Mouse (Mus musculus) hindbrain, embryonic 15.5 days (tissue): ENCODE measurements around the gene Ctsw. TPM values are rescaled to one million over a fixed set of nuclear protein-coding genes. Genes with fewer than 3 reads are reported as not detected.

Experiments used
- ATAC-seq: fragments of 200-750 bp; cut with Nextera tagmentation; 2 replicates; pipeline ENCODE4 v1.8.0; 2017; ENCODE audit warnings: low read depth, moderate number of reproducible peaks, moderate TSS enrichment; ENCODE audit not compliant: low FRiP score
- H3K27ac ChIP-seq: fragments of 300-500 bp; sonication (generic); replicated peaks from 2 replicates; pipeline ENCODE4 v1.5.1; 2015; ENCODE audit warnings: mild to moderate bottlenecking, inconsistent platforms
- H3K27me3 ChIP-seq: fragments of 300-500 bp; sonication (generic); 2 replicates; pipeline ENCODE4 v1.6.1; 2015; ENCODE audit warnings: control low read depth, inconsistent platforms
- H3K36me3 ChIP-seq: fragments of 300-500 bp; sonication (generic); 2 replicates; pipeline ENCODE4 v1.6.1; 2015; ENCODE audit warnings: control low read depth, inconsistent platforms
- H3K4me1 ChIP-seq: fragments of 300-500 bp; sonication (generic); replicated peaks from 2 replicates; pipeline ENCODE4 v1.6.1; 2015; ENCODE audit warnings: control low read depth, inconsistent platforms
- H3K4me2 ChIP-seq: fragments of 300-500 bp; sonication (generic); 2 replicates; pipeline ENCODE4 v1.6.1; 2015; ENCODE audit warnings: moderate library complexity, mild to moderate bottlenecking, inconsistent platforms
- H3K4me3 ChIP-seq: fragments of 300-500 bp; sonication (generic); 2 replicates; pipeline ENCODE4 v1.5.1; 2015; ENCODE audit warnings: mild to moderate bottlenecking, inconsistent platforms
- H3K9ac ChIP-seq: fragments of 300-500 bp; sonication (generic); 2 replicates; pipeline ENCODE4 v1.6.1; 2015; ENCODE audit warnings: inconsistent platforms
- H3K9me3 ChIP-seq: fragments of 300-500 bp; sonication (generic); 2 replicates; pipeline ENCODE4 v1.6.1; 2016; ENCODE audit warnings: control low read depth, inconsistent platforms
- WGBS: fragments of 180-500 bp; shearing (Covaris S2); methylation state at CpG from one replicate; pipeline ENCODE4 v1.1.7; 2015; 5-methylcytosine and 5-hydroxymethylcytosine counted together
- polyA plus RNA-seq: library from polyadenylated mRNA; unstranded; fragments of >200 nt; fragmentation: Nextera tagmentation; extraction: Ambion mirVana; gene quantifications from 2 replicates; pipeline ENCODE4 v1.2.1, GENCODE M21; 2015

The Ctsw gene
- polyA plus RNA-seq, 1 experiment from 2014 or later, result 4.3 TPM

- Histone ChIP-seq H3K9me3 (no peaks in the 10 kb centered on the region), H3K27ac (no peak overlapping the region), H3K27me3 (no peaks in the 10 kb centered on the region), H3K4me3 (no peak overlapping the region), H3K4me2 (no peak overlapping the region), H3K4me1 (peaks cover 29% of the 10 kb centered on the region), H3K36me3 (no peaks in the 10 kb centered on the region), H3K9ac (no peak overlapping the region)
- ATAC-seq, result no peak
- 80% methylated on average over 3 of the region's 3 CpGs for WGBS
Observed at GRCm38 (mm10) chr19:5472857-5473256, 4.5 kb upstream of the Ctsw start.

GRCm38 (mm10) chr19:5471846-5472245 lies 3.5 kb upstream of the Ctsw start:
- WGBS, result 39% methylated on average over 5 of the region's 5 CpGs
- ATAC-seq, result no peak
- Histone ChIP-seq H3K27ac (no peak overlapping the region), H3K36me3 (peaks cover 4% of the 10 kb centered on the region; the same call in 1 of the 2 replicates), H3K9me3 (no peaks in the 10 kb centered on the region), H3K27me3 (no peaks in the 10 kb centered on the region), H3K4me2 (no peak overlapping the region), H3K9ac (no peak overlapping the region), H3K4me3 (no peak overlapping the region), H3K4me1 (peaks cover 29% of the 10 kb centered on the region)

- Histone ChIP-seq H3K4me1 (peaks cover 17% of the 10 kb centered on the region), H3K9me3 (no peaks in the 10 kb centered on the region), H3K36me3 (peaks cover 35% of the 10 kb centered on the region), H3K4me2 (no peak overlapping the region), H3K27ac (no peak overlapping the region), H3K9ac (no peak overlapping the region), H3K27me3 (no peaks in the 10 kb centered on the region), H3K4me3 (no peak overlapping the region)
- WGBS, result 97% methylated on average over 6 of the region's 6 CpGs
- ATAC-seq, result no peak
Observed at GRCm38 (mm10) chr19:5466916-5467500, 1.3 kb downstream of the Ctsw start.

- Histone ChIP-seq H3K36me3 (peaks cover 35% of the 10 kb centered on the region), H3K4me1 (peaks cover 29% of the 10 kb centered on the region), H3K27me3 (no peaks in the 10 kb centered on the region), H3K4me2 (no peak overlapping the region), H3K4me3 (no peak overlapping the region), H3K9me3 (no peaks in the 10 kb centered on the region), H3K9ac (no peak overlapping the region), H3K27ac (no peak overlapping the region)
- 94% methylated on average over 8 of the region's 8 CpGs for WGBS
- ATAC-seq, result no peak
Observed at GRCm38 (mm10) chr19:5465037-5465436, 3.3 kb downstream of the Ctsw start.

GRCm38 (mm10) chr19:5463791-5464562 lies 4.3 kb downstream of the Ctsw start:
- 29% methylated on average over 15 of the region's 15 CpGs for WGBS
- Histone ChIP-seq H3K36me3 (peaks cover 35% of the 10 kb centered on the region), H3K27ac (peak overlapping the region; percentile 68), H3K27me3 (no peaks in the 10 kb centered on the region; the same call in 1 of the 2 replicates), H3K4me2 (peak overlapping the region; percentile 50), H3K4me3 (peak overlapping the region; percentile 27), H3K9me3 (no peaks in the 10 kb centered on the region), H3K9ac (peak overlapping the region; percentile 44), H3K4me1 (peaks cover 33% of the 10 kb centered on the region)
- ATAC-seq, result 0 out of 2 replicates have a peak, but pooled peaks have one; percentile 43

GRCm38 (mm10) chr19:5463212-5463611 lies 5.1 kb downstream of the Ctsw start:
- Histone ChIP-seq H3K4me2 (no peak overlapping the region), H3K4me3 (no peak overlapping the region), H3K9me3 (no peaks in the 10 kb centered on the region), H3K36me3 (peaks cover 35% of the 10 kb centered on the region), H3K4me1 (peaks cover 34% of the 10 kb centered on the region), H3K9ac (no peak overlapping the region), H3K27me3 (no peaks in the 10 kb centered on the region; the same call in 1 of the 2 replicates), H3K27ac (no peak overlapping the region)
- 89% methylated on average over 9 of the region's 9 CpGs for WGBS
- ATAC-seq, result no peak

GRCm38 (mm10) chr19:5461411-5461810 lies 6.9 kb downstream of the Ctsw start:
- H3K9me3 ChIP-seq, result no peaks in the 10 kb centered on the region
- peaks cover 28% of the 10 kb centered on the region for H3K36me3 ChIP-seq
- H3K27ac ChIP-seq, result no peak overlapping the region
- ATAC-seq, result no peak
- H3K4me1 ChIP-seq, result peaks cover 45% of the 10 kb centered on the region
- WGBS, result 94% methylated on average over 6 of the region's 6 CpGs
- no peaks in the 10 kb centered on the region; the same call in 1 of the 2 replicates for H3K27me3 ChIP-seq
- H3K9ac ChIP-seq, result peak overlapping the region; percentile 79
- peak overlapping the region; percentile 82 for H3K4me3 ChIP-seq
- H3K4me2 ChIP-seq, result peak overlapping the region; percentile 95

GRCm38 (mm10) chr19:5460465-5460911 lies 7.8 kb downstream of the Ctsw start, which contains the start of gene Fibp:
Gene Fibp, plus strand, starts transcription at chr19:5460615.
- H3K4me1 ChIP-seq, result peaks cover 54% of the 10 kb centered on the region
- under 1% methylated on average over 32 of the region's 32 CpGs for WGBS
- H3K9me3 ChIP-seq, result no peaks in the 10 kb centered on the region
- no peaks in the 10 kb centered on the region; the same call in 1 of the 2 replicates for H3K27me3 ChIP-seq
- peak within 1 kb of the TSS; percentile 95 for H3K4me2 ChIP-seq
- peaks cover 20% of the 10 kb centered on the region for H3K36me3 ChIP-seq
- H3K27ac ChIP-seq, result peak within 1 kb of the TSS; percentile 82
- H3K9ac ChIP-seq, result peak within 1 kb of the TSS; percentile 79
- peak; percentile 65 for ATAC-seq
- peak within 1 kb of the TSS; percentile 82 for H3K4me3 ChIP-seq

- H3K4me2 ChIP-seq, result peak overlapping the region; percentile 95
- peak overlapping the region; percentile 82 for H3K4me3 ChIP-seq
- no peaks in the 10 kb centered on the region for H3K9me3 ChIP-seq
- WGBS, result 26% methylated on average over 3 of the region's 3 CpGs
- H3K9ac ChIP-seq, result peak overlapping the region; percentile 79
- H3K36me3 ChIP-seq, result peaks cover 14% of the 10 kb centered on the region
- peak overlapping the region; percentile 82 for H3K27ac ChIP-seq
- H3K4me1 ChIP-seq, result peaks cover 60% of the 10 kb centered on the region
- no peak for ATAC-seq
- no peaks in the 10 kb centered on the region; the same call in 1 of the 2 replicates for H3K27me3 ChIP-seq
Observed at GRCm38 (mm10) chr19:5459896-5460295, 8.4 kb downstream of the Ctsw start.

GRCm38 (mm10) chr19:5459019-5459418 lies 9.3 kb downstream of the Ctsw start:
- Histone ChIP-seq H3K4me2 (no peak overlapping the region), H3K9ac (no peak overlapping the region), H3K27ac (no peak overlapping the region), H3K4me3 (no peak overlapping the region), H3K36me3 (peaks cover 12% of the 10 kb centered on the region), H3K9me3 (no peaks in the 10 kb centered on the region), H3K4me1 (peaks cover 57% of the 10 kb centered on the region), H3K27me3 (no peaks in the 10 kb centered on the region; the same call in 1 of the 2 replicates)
- WGBS, result 70% methylated on average over 7 of the region's 7 CpGs
- ATAC-seq, result no peak

GRCm38 (mm10) chr19:5457746-5458442 lies 10.4 kb downstream of the Ctsw start, which contains the start of gene Ccdc85b:
Gene Ccdc85b, minus strand, starts transcription at chr19:5457894.
- peaks cover 52% of the 10 kb centered on the region for H3K4me1 ChIP-seq
- H3K9me3 ChIP-seq, result no peaks in the 10 kb centered on the region
- H3K4me2 ChIP-seq, result peak within 1 kb of the TSS; percentile 84
- peak within 1 kb of the TSS; percentile 89 for H3K9ac ChIP-seq
- ATAC-seq, result no peak; the same call in 1 of the 2 replicates
- peak within 1 kb of the TSS; percentile 81 for H3K4me3 ChIP-seq
- H3K36me3 ChIP-seq, result peaks cover 7% of the 10 kb centered on the region
- H3K27me3 ChIP-seq, result no peaks in the 10 kb centered on the region; the same call in 1 of the 2 replicates
- H3K27ac ChIP-seq, result peak within 1 kb of the TSS; percentile 97
- 17% methylated on average over 14 of the region's 14 CpGs for WGBS
